ENCODE assay signal across 8 mouse cellular contexts in genomic region chr1:158669971-158670592, GRCm38 (mm10).
DNase-seq lines count a peak whose midpoint lies in the region; ATAC-seq and TF ChIP-seq lines count a peak whose summit lies in the region.

No protein-coding gene starts in this region.

- peak; percentile 50 for TF ChIP-seq CTCF in C2C12 (IDR thresholded peaks at IDR 0.05; ENCODE audit: control insufficient read depth, insufficient read depth, insufficient read length)
- TF ChIP-seq CTCF in heart, postnatal 0 days (IDR thresholded peaks at IDR 0.05; ENCODE audit: low read depth): peak; percentile 80

- H3K27me3 ChIP-seq in C2C12 (ENCODE audit: control insufficient read depth, insufficient read depth, insufficient read length): no peaks in the 10 kb centered on the region
- H3K27me3 ChIP-seq in heart, postnatal 0 days (ENCODE audit: control insufficient read depth, insufficient read depth, low read length): no peaks in the 10 kb centered on the region
- H3K27me3 ChIP-seq in lung, embryonic 15.5 days: no peaks in the 10 kb centered on the region

- H3K4me3 ChIP-seq in C2C12 (ENCODE audit: insufficient read depth, poor library complexity, severe bottlenecking): no peak overlapping the region
- no peak overlapping the region for H3K4me3 ChIP-seq in heart, postnatal 0 days (ENCODE audit: low read depth, low read length)
- H3K4me3 ChIP-seq in lung, embryonic 15.5 days: no peak overlapping the region

- H3K9ac ChIP-seq in heart, postnatal 0 days (replicated peaks; ENCODE audit: low read depth, low read length): no peak overlapping the region
- no peak overlapping the region for H3K9ac ChIP-seq in lung, embryonic 15.5 days

- H3K9me3 ChIP-seq in heart, postnatal 0 days (replicated peaks; ENCODE audit: control insufficient read depth, low read length): no peaks in the 10 kb centered on the region
- H3K9me3 ChIP-seq in lung, embryonic 15.5 days: no peaks in the 10 kb centered on the region

- H3K36me3 ChIP-seq in C2C12 (ENCODE audit: control insufficient read depth, insufficient read depth): no peaks in the 10 kb centered on the region
- no peaks in the 10 kb centered on the region for H3K36me3 ChIP-seq in heart, postnatal 0 days (replicated peaks; ENCODE audit: control insufficient read depth, insufficient read depth, low read length)
- H3K36me3 ChIP-seq in lung, embryonic 15.5 days: no peaks in the 10 kb centered on the region

- peak; percentile 49 for ATAC-seq in heart, postnatal 0 days (ENCODE audit: insufficient read depth, low read depth)
- ATAC-seq in lung, embryonic 15.5 days (ENCODE audit: borderline replicate concordance, extremely low read depth, low FRiP score, low TSS enrichment): peak; percentile 74; the same call in 1 of the 2 replicates

- peak; percentile 13 for DNase-seq in adrenal gland, adult 8-10 months
- DNase-seq in embryo, embryonic 11.5 days (ENCODE audit: low read depth, low spot score): peak; percentile 39
- peak; percentile 60 for DNase-seq in heart, postnatal 0 days (ENCODE audit: low spot score)
- peak; percentile 47 to 70 for DNase-seq in kidney, postnatal 25 days
- peak; percentile 32 for DNase-seq in retina, adult 2 months (ENCODE audit: low read depth, low spot score)
- peak; percentile 27 to 67 for DNase-seq in urinary bladder, postnatal 4 days (ENCODE audit: low spot score in 2 of 2)

- H3K79me2 ChIP-seq in C2C12 (ENCODE audit: control insufficient read depth, insufficient read depth): no peaks in the 10 kb centered on the region

- no peak overlapping the region for H3K4me2 ChIP-seq in heart, postnatal 0 days (ENCODE audit: low read depth, low read length)
- no peak overlapping the region for H3K4me2 ChIP-seq in lung, embryonic 15.5 days

- TF ChIP-seq EP300 in heart, postnatal 0 days (IDR thresholded peaks at IDR 0.05; ENCODE audit: low read depth): no peak

- no peak overlapping the region for H3K27ac ChIP-seq in heart, postnatal 0 days (ENCODE audit: low read depth)
- H3K27ac ChIP-seq in lung, embryonic 15.5 days: no peak overlapping the region

- 37% methylated on average over 3 of the region's 3 CpGs for WGBS in heart, postnatal 0 days
- 33% methylated on average over 3 of the region's 3 CpGs for WGBS in lung, embryonic 15.5 days

- H3K4me1 ChIP-seq in heart, postnatal 0 days (ENCODE audit: control insufficient read depth, insufficient read depth): no peaks in the 10 kb centered on the region
- H3K4me1 ChIP-seq in lung, embryonic 15.5 days: no peaks in the 10 kb centered on the region

- H3ac ChIP-seq in C2C12 (ENCODE audit: control insufficient read depth, insufficient read length, low read depth): no peak overlapping the region

- H3K79me3 ChIP-seq in C2C12 (ENCODE audit: low read depth): no peaks in the 10 kb centered on the region

TF ChIP-seq in C2C12, 6 proteins besides CTCF, POLR2A, EP300 and RAD21:
- TF ChIP-seq USF1 (IDR thresholded peaks at IDR 0.05; ENCODE audit: low read depth): no peak
- no peak for TF ChIP-seq FOSL1 (IDR thresholded peaks at IDR 0.05; ENCODE audit: insufficient read depth, low read length, poor library complexity, severe bottlenecking)
- no peak for TF ChIP-seq MYOG (IDR thresholded peaks at IDR 0.05; ENCODE audit: control insufficient read depth, extremely low read depth, insufficient read length)
- TF ChIP-seq MAX (IDR thresholded peaks at IDR 0.05): no peak
- no peak for TF ChIP-seq CEBPB (IDR thresholded peaks at IDR 0.05; ENCODE audit: low read depth)
- TF ChIP-seq MYOD1 (IDR thresholded peaks at IDR 0.05; ENCODE audit: control insufficient read depth, insufficient read length, low read depth): no peak
TF ChIP-seq in C2C12: peak in this region for 0.
